Comparison of ENCODE assay signal across 18 mouse cellular contexts in genomic region chr10:79942988-79943387, GRCm38 (mm10). TPM values are rescaled to one million over a fixed set of nuclear protein-coding genes. Genes with fewer than 3 reads are reported as not detected.
DNase-seq lines count a peak whose midpoint lies in the region; ATAC-seq and TF ChIP-seq lines count a peak whose summit lies in the region.
"Had no signal": no experiment of that assay in that cellular context is flagged by ENCODE, and none has a peak within 500 bp of the region (broad histone marks: within the 10 kb centered on the region; RNA-seq: fewer than 3 reads in every experiment).

No protein-coding gene starts in this region.

- no peak overlapping the region for H3K4me3 ChIP-seq in kidney, embryonic 14.5 days (ENCODE audit: low read length)
- no peak overlapping the region for H3K4me3 ChIP-seq in kidney, adult 2 months (ENCODE audit: insufficient read depth, low read depth, low read length)
- no peak overlapping the region for H3K4me3 ChIP-seq in bone marrow, adult 2 months (replicated peaks; ENCODE audit: control insufficient read depth, low read depth, low read length)
- H3K4me3 ChIP-seq in intestine, embryonic 16.5 days (ENCODE audit: low read length): no peak overlapping the region
- no peak overlapping the region for H3K4me3 ChIP-seq in liver, postnatal 0 days (ENCODE audit: low read depth, low read length)
- no peak overlapping the region for H3K4me3 ChIP-seq in cerebellum, adult 2 months (replicated peaks; ENCODE audit: insufficient read depth, low read depth, low read length)
- H3K4me3 ChIP-seq: embryonic facial prominence, embryonic 12.5 days; midbrain, embryonic 15.5 days had no signal

- no peak overlapping the region for H3K4me2 ChIP-seq in kidney, embryonic 14.5 days (replicated peaks; ENCODE audit: low read depth, low read length)
- H3K4me2 ChIP-seq in intestine, embryonic 16.5 days (ENCODE audit: low read depth, low read length): no peak overlapping the region; the same call in 1 of the 2 replicates
- no peak overlapping the region for H3K4me2 ChIP-seq in liver, postnatal 0 days (ENCODE audit: low read depth, low read length)
- H3K4me2 ChIP-seq: embryonic facial prominence, embryonic 12.5 days; midbrain, embryonic 15.5 days had no signal

- H3K9me3 ChIP-seq in kidney, embryonic 14.5 days (ENCODE audit: control insufficient read depth, low read length): no peaks in the 10 kb centered on the region
- no peaks in the 10 kb centered on the region for H3K9me3 ChIP-seq in intestine, embryonic 16.5 days (ENCODE audit: control insufficient read depth, low read length)
- H3K9me3 ChIP-seq in liver, postnatal 0 days (ENCODE audit: low read length): no peaks in the 10 kb centered on the region
- H3K9me3 ChIP-seq: embryonic facial prominence, embryonic 12.5 days; midbrain, embryonic 15.5 days had no signal

- TF ChIP-seq CTCF in kidney, adult 2 months (conservative IDR thresholded peaks at IDR 0.05; ENCODE audit: insufficient read depth, insufficient read length, low read depth, low read length): no peak
- TF ChIP-seq CTCF in bone marrow, adult 2 months (IDR thresholded peaks at IDR 0.05; ENCODE audit: control insufficient read depth, insufficient read depth, low read length): no peak
- TF ChIP-seq CTCF in liver, postnatal 0 days (IDR thresholded peaks at IDR 0.05; ENCODE audit: low read depth): no peak
- no peak for TF ChIP-seq CTCF in cerebellum, adult 2 months (IDR thresholded peaks at IDR 0.05; ENCODE audit: borderline replicate concordance, insufficient read depth, low read depth, low read length)

- peaks cover 23% of the 10 kb centered on the region; the same call in 1 of the 2 replicates for H3K36me3 ChIP-seq in kidney, embryonic 14.5 days (ENCODE audit: control insufficient read depth, insufficient read depth, low read length)
- no peaks in the 10 kb centered on the region for H3K36me3 ChIP-seq in kidney, adult 2 months (ENCODE audit: control insufficient read depth, insufficient read depth, low read length)
- 0 out of 2 replicates have a peak, but pooled peaks cover 5% of the 10 kb centered on the region for H3K36me3 ChIP-seq in intestine, embryonic 16.5 days (ENCODE audit: control insufficient read depth, insufficient read depth, low read length)
- H3K36me3 ChIP-seq in liver, postnatal 0 days (replicated peaks; ENCODE audit: insufficient read depth, low read length): peaks cover 18% of the 10 kb centered on the region
- H3K36me3 ChIP-seq: midbrain, embryonic 15.5 days had no signal

- no peak for TF ChIP-seq POLR2A in kidney, adult 2 months (IDR thresholded peaks at IDR 0.05; ENCODE audit: low read depth, low read length)
- TF ChIP-seq POLR2A in bone marrow, adult 2 months (IDR thresholded peaks at IDR 0.05; ENCODE audit: borderline replicate concordance, control insufficient read depth, low read depth, low read length): no peak
- no peak for TF ChIP-seq POLR2A in cerebellum, adult 2 months (IDR thresholded peaks at IDR 0.05; ENCODE audit: borderline replicate concordance, insufficient read depth, low read length)

- no peak overlapping the region for H3K9ac ChIP-seq in kidney, embryonic 14.5 days (ENCODE audit: low read depth, low read length)
- no peak overlapping the region; the same call in 1 of the 2 replicates for H3K9ac ChIP-seq in intestine, embryonic 16.5 days (ENCODE audit: low read depth, low read length)
- no peak overlapping the region; the same call in 1 of the 2 replicates for H3K9ac ChIP-seq in liver, postnatal 0 days (replicated peaks)
- H3K9ac ChIP-seq: embryonic facial prominence, embryonic 12.5 days; midbrain, embryonic 15.5 days had no signal

- no peaks in the 10 kb centered on the region for H3K27me3 ChIP-seq in kidney, embryonic 14.5 days (ENCODE audit: control insufficient read depth, insufficient read depth, low read length)
- no peaks in the 10 kb centered on the region for H3K27me3 ChIP-seq in kidney, adult 2 months (replicated peaks; ENCODE audit: control insufficient read depth, insufficient read depth, low read length)
- no peaks in the 10 kb centered on the region for H3K27me3 ChIP-seq in intestine, embryonic 16.5 days (replicated peaks; ENCODE audit: control insufficient read depth, insufficient read depth, low read length)
- no peaks in the 10 kb centered on the region for H3K27me3 ChIP-seq in liver, postnatal 0 days (ENCODE audit: insufficient read depth, low read length)
- no peaks in the 10 kb centered on the region for H3K27me3 ChIP-seq in cerebellum, adult 2 months (ENCODE audit: control insufficient read depth, insufficient read depth, low read length)
- H3K27me3 ChIP-seq: embryonic facial prominence, embryonic 12.5 days; midbrain, embryonic 15.5 days had no signal

- H3K27ac ChIP-seq in kidney, embryonic 14.5 days (ENCODE audit: low read depth, low read length): peak overlapping the region; percentile 17; the same call in 1 of the 2 replicates
- no peak overlapping the region for H3K27ac ChIP-seq in kidney, adult 2 months (ENCODE audit: insufficient read depth, low read depth, low read length)
- peak overlapping the region; percentile 43; the same call in 1 of the 2 replicates for H3K27ac ChIP-seq in bone marrow, adult 2 months (ENCODE audit: control insufficient read depth, insufficient read depth, low read depth, low read length, poor library complexity)
- H3K27ac ChIP-seq in intestine, embryonic 16.5 days (ENCODE audit: low read length): peak overlapping the region; percentile 91
- H3K27ac ChIP-seq in liver, postnatal 0 days (ENCODE audit: low read depth): peak overlapping the region; percentile 66
- no peak overlapping the region for H3K27ac ChIP-seq in cerebellum, adult 2 months (ENCODE audit: insufficient read depth, low read length)
- H3K27ac ChIP-seq: embryonic facial prominence, embryonic 12.5 days; midbrain, embryonic 15.5 days had no signal

- 86% methylated on average over 1 of the region's 1 CpGs for WGBS in kidney, embryonic 14.5 days
- WGBS in kidney, adult 2 months: 83% methylated on average over 1 of the region's 1 CpGs
- WGBS in bone marrow, adult 2 months: 69% methylated on average over 1 of the region's 1 CpGs
- 66% methylated on average over 1 of the region's 1 CpGs for WGBS in intestine, embryonic 16.5 days
- 72% methylated on average over 1 of the region's 1 CpGs for WGBS in liver, postnatal 0 days (ENCODE audit: insufficient replicate concordance)
- WGBS in cerebellum, adult 2 months: 91% methylated on average over 1 of the region's 1 CpGs

- DNase-seq in kidney, adult 2 months: no peak
- DNase-seq in liver, postnatal 0 days: no peak
- no peak for DNase-seq in adrenal gland, adult 8-10 months
- DNase-seq in cerebellum, adult 2 months: no peak
- no peak for DNase-seq in adrenal gland, adult 2 months
- DNase-seq: cerebellum, adult 11 months; gastrocnemius, postnatal 25 days; kidney, adult 9 months; layer of hippocampus, adult 9-11 months; lung, adult 18-20 months; right cerebral cortex, postnatal 25 days had no signal

- H3K4me1 ChIP-seq in kidney, embryonic 14.5 days (ENCODE audit: control insufficient read depth, insufficient read depth, low read length): peaks cover 55% of the 10 kb centered on the region
- H3K4me1 ChIP-seq in kidney, adult 2 months (ENCODE audit: control insufficient read depth, insufficient read depth, low read length): peaks cover 30% of the 10 kb centered on the region
- H3K4me1 ChIP-seq in bone marrow, adult 2 months (ENCODE audit: control insufficient read depth, insufficient read depth, low read length): peaks cover 18% of the 10 kb centered on the region
- H3K4me1 ChIP-seq in intestine, embryonic 16.5 days (ENCODE audit: control insufficient read depth, insufficient read depth, low read length): peaks cover 50% of the 10 kb centered on the region
- peaks cover 77% of the 10 kb centered on the region for H3K4me1 ChIP-seq in liver, postnatal 0 days (ENCODE audit: insufficient read depth)
- H3K4me1 ChIP-seq in cerebellum, adult 2 months (ENCODE audit: control insufficient read depth, insufficient read depth, low read length): peaks cover 10% of the 10 kb centered on the region

- ATAC-seq in kidney, embryonic 14.5 days (ENCODE audit: low FRiP score, low TSS enrichment): no peak
- peak; percentile 1 for ATAC-seq in intestine, embryonic 16.5 days
- no peak for ATAC-seq in liver, postnatal 0 days
- ATAC-seq: CD4-positive, CD25-positive, alpha-beta regulatory T cell, adult 4 months; midbrain, embryonic 15.5 days had no signal

- TF ChIP-seq EP300 in liver, postnatal 0 days (IDR thresholded peaks at IDR 0.05; ENCODE audit: low read depth): no peak

RNA-seq across cellular contexts. Expression of gene Arid3a, which starts 16.1 kb away (rescaled TPM):
- 12.0 and 12.3 TPM in 2 replicates for polyA plus RNA-seq in kidney, embryonic 14.5 days (2014; fragmentation: Nextera tagmentation; extraction: Ambion mirVana)
- 6.7 and 8.1 TPM in 2 replicates for polyA plus RNA-seq in kidney, adult 2 months (2012; rRNA removed)
- 12.4 and 27.6 TPM in 2 replicates for polyA plus RNA-seq in bone marrow, adult 2 months (2011; ENCODE audit: insufficient read depth, insufficient read length, low replicate concordance, missing spikeins)
- 19.4 and 22.1 TPM in 2 replicates for polyA plus RNA-seq in intestine, embryonic 16.5 days (2015; fragmentation: Nextera tagmentation; extraction: Ambion mirVana)
- polyA plus RNA-seq in liver, postnatal 0 days (2015; fragmentation: Nextera tagmentation; extraction: Ambion mirVana): 4.5 and 5.5 TPM in 2 replicates
- 1 to 10 TPM; 5.3 to 9.8 (median 7.5) TPM for total RNA-seq in adrenal gland, adult 8-10 months (2022)
- 4.7 TPM in 2 replicates for polyA plus RNA-seq in cerebellum, adult 2 months (2012; rRNA removed)
- total RNA-seq in adrenal gland, adult 2 months (2021): 1 to 10 TPM; 4.6 to 6.5 TPM
- polyA plus RNA-seq in adrenal gland, adult 2 months (2012; rRNA removed): 5.9 and 9.1 TPM in 2 replicates

RNA-seq across cellular contexts. Expression of gene Wdr18, which starts 17.0 kb away (rescaled TPM):
- polyA plus RNA-seq in kidney, embryonic 14.5 days (2014; fragmentation: Nextera tagmentation; extraction: Ambion mirVana): 132 and 147 TPM in 2 replicates
- 60.4 and 67.5 TPM in 2 replicates for polyA plus RNA-seq in kidney, adult 2 months (2012; rRNA removed)
- polyA plus RNA-seq in bone marrow, adult 2 months (2011; ENCODE audit: insufficient read depth, insufficient read length, low replicate concordance, missing spikeins): 26.7 and 43.3 TPM in 2 replicates
- polyA plus RNA-seq in intestine, embryonic 16.5 days (2015; fragmentation: Nextera tagmentation; extraction: Ambion mirVana): 86.2 and 96.6 TPM in 2 replicates
- 40.7 and 41.2 TPM in 2 replicates for polyA plus RNA-seq in liver, postnatal 0 days (2015; fragmentation: Nextera tagmentation; extraction: Ambion mirVana)
- total RNA-seq in adrenal gland, adult 8-10 months (2022): 10 to 100 TPM; 31.7 to 43.0 (median 36.6) TPM
- polyA plus RNA-seq in cerebellum, adult 2 months (2012; rRNA removed): 56.2 and 57.4 TPM in 2 replicates
- total RNA-seq in adrenal gland, adult 2 months (2021): 10 to 100 TPM; 29.4 to 31.5 TPM
- 66.1 and 66.8 TPM in 2 replicates for polyA plus RNA-seq in adrenal gland, adult 2 months (2012; rRNA removed)

RNA-seq across cellular contexts. Expression of gene R3hdm4, which starts 22.0 kb away (rescaled TPM):
- 102 and 137 TPM in 2 replicates for polyA plus RNA-seq in kidney, embryonic 14.5 days (2014; fragmentation: Nextera tagmentation; extraction: Ambion mirVana)
- polyA plus RNA-seq in kidney, adult 2 months (2012; rRNA removed): 146 and 154 TPM in 2 replicates
- polyA plus RNA-seq in bone marrow, adult 2 months (2011; ENCODE audit: insufficient read depth, insufficient read length, low replicate concordance, missing spikeins): 182 and 197 TPM in 2 replicates
- 105 and 116 TPM in 2 replicates for polyA plus RNA-seq in intestine, embryonic 16.5 days (2015; fragmentation: Nextera tagmentation; extraction: Ambion mirVana)
- polyA plus RNA-seq in liver, postnatal 0 days (2015; fragmentation: Nextera tagmentation; extraction: Ambion mirVana): 47.3 and 51.7 TPM in 2 replicates
- 100 to 1,000 TPM in 3 of 4 experiments, 10 to 100 TPM in 1; 99.4 to 132 (median 112) TPM for total RNA-seq in adrenal gland, adult 8-10 months (2022)
- 156 and 162 TPM in 2 replicates for polyA plus RNA-seq in cerebellum, adult 2 months (2012; rRNA removed)
- total RNA-seq in adrenal gland, adult 2 months (2021): 10 to 100 TPM; 87.8 to 93.5 TPM
- polyA plus RNA-seq in adrenal gland, adult 2 months (2012; rRNA removed): 197 and 231 TPM in 2 replicates

RNA-seq across cellular contexts. Expression of gene Kiss1r, which starts 26.2 kb away (rescaled TPM):
- 0.47 and 0.61 TPM in 2 replicates for polyA plus RNA-seq in kidney, embryonic 14.5 days (2014; fragmentation: Nextera tagmentation; extraction: Ambion mirVana)
- polyA plus RNA-seq in kidney, adult 2 months (2012; rRNA removed): 5.6 and 9.2 TPM in 2 replicates
- 1.5 TPM in 1 of 2 replicates, not detected in the other for polyA plus RNA-seq in bone marrow, adult 2 months (2011; ENCODE audit: insufficient read depth, insufficient read length, low replicate concordance, missing spikeins)
- 0.68 and 0.69 TPM in 2 replicates for polyA plus RNA-seq in intestine, embryonic 16.5 days (2015; fragmentation: Nextera tagmentation; extraction: Ambion mirVana)
- polyA plus RNA-seq in liver, postnatal 0 days (2015; fragmentation: Nextera tagmentation; extraction: Ambion mirVana): 0.18 and 0.34 TPM in 2 replicates
- total RNA-seq in adrenal gland, adult 8-10 months (2022): 1 to 10 TPM; 1.1 to 5.6 (median 4.0) TPM
- polyA plus RNA-seq in cerebellum, adult 2 months (2012; rRNA removed): 12.1 and 12.8 TPM in 2 replicates
- 1 to 10 TPM; 1.4 TPM for total RNA-seq in adrenal gland, adult 2 months (2021)
- 11.8 and 15.1 TPM in 2 replicates for polyA plus RNA-seq in adrenal gland, adult 2 months (2012; rRNA removed)

RNA-seq across cellular contexts. Expression of gene Grin3b, which starts 27.5 kb away (rescaled TPM):
- polyA plus RNA-seq in kidney, embryonic 14.5 days (2014; fragmentation: Nextera tagmentation; extraction: Ambion mirVana): 0.19 and 0.29 TPM in 2 replicates
- polyA plus RNA-seq in kidney, adult 2 months (2012; rRNA removed): 1.6 and 2.0 TPM in 2 replicates
- not detected in 2 replicates for polyA plus RNA-seq in bone marrow, adult 2 months (2011; ENCODE audit: insufficient read depth, insufficient read length, low replicate concordance, missing spikeins)
- 0.15 and 0.16 TPM in 2 replicates for polyA plus RNA-seq in intestine, embryonic 16.5 days (2015; fragmentation: Nextera tagmentation; extraction: Ambion mirVana)
- 0.05 TPM in 1 of 2 replicates, not detected in the other for polyA plus RNA-seq in liver, postnatal 0 days (2015; fragmentation: Nextera tagmentation; extraction: Ambion mirVana)
- total RNA-seq in adrenal gland, adult 8-10 months (2022): 1 to 10 TPM in 1 of 4 experiments, under 1 TPM in 1, not detected in 2; 0.83 to 1.4 TPM
- polyA plus RNA-seq in cerebellum, adult 2 months (2012; rRNA removed): 5.5 and 5.9 TPM in 2 replicates
- total RNA-seq in adrenal gland, adult 2 months (2021): under 1 TPM in 1 of 2 experiments, not detected in 1; 0.31 TPM
- 0.09 and 0.17 TPM in 2 replicates for polyA plus RNA-seq in adrenal gland, adult 2 months (2012; rRNA removed)
- total RNA-seq: gastrocnemius, postnatal 25 days; megakaryocyte progenitor cell, adult 5-6 weeks had no signal

Comparison
In these comparisons a context has a peak if more than half of its experiments do, and no peak if none do; other contexts are left out.
1. H3K27ac ChIP-seq: peak in kidney, embryonic 14.5 days (single experiment), bone marrow, adult 2 months (single experiment), intestine, embryonic 16.5 days (single experiment) and liver, postnatal 0 days (single experiment); none in kidney, adult 2 months (single experiment) and cerebellum, adult 2 months (single experiment).